Mouse (Mus musculus) testis, adult 2 months (tissue): ENCODE results near the gene Aldh3b2.
A peak's percentile ranks its signal among the peaks of the same experiment; 100 is the strongest.

Source experiments
- CTCF ChIP-seq: fragments of 200-500 bp; IDR thresholded peaks from 2 replicates; pipeline ENCODE4 v1.5.1; 2012; ENCODE audit warnings: low read depth, mild to moderate bottlenecking, inconsistent platforms, low read length, moderate library complexity; ENCODE audit not compliant: control insufficient read depth, insufficient read depth, insufficient replicate concordance
- POLR2A ChIP-seq: fragments of 200-500 bp; IDR thresholded peaks from 2 replicates; pipeline ENCODE4 v1.6.1; 2012; ENCODE audit warnings: low read depth, mild to moderate bottlenecking, inconsistent platforms, low read length, moderate library complexity; ENCODE audit not compliant: control insufficient read depth

- peak; percentile 77 for TF ChIP-seq POLR2A
- peak; percentile 28; the same call in 1 of the 2 replicates for TF ChIP-seq CTCF
These were observed 40.4 kb downstream of the Aldh3b2 start, which contains the start of gene Ndufv1 for GRCm38 (mm10) chr19:4012432-4013022.
